Mouse (Mus musculus) bone marrow macrophage, adult 2 months (primary cell): Measurements from ENCODE around the gene Tbl3.

ENCODE experiments used
- CTCF ChIP-seq: IDR thresholded peaks from 2 replicates; pipeline ENCODE4 v1.5.1; 2012; ENCODE audit warnings: low read depth, mild to moderate bottlenecking, low read length, moderate library complexity
- POLR2A ChIP-seq: IDR thresholded peaks from 2 replicates; pipeline ENCODE4 v1.6.1; 2012; ENCODE audit warnings: mild to moderate bottlenecking, low read depth, low read length, borderline replicate concordance

- no peak for TF ChIP-seq CTCF
- peak; percentile 82 for TF ChIP-seq POLR2A
Observed at GRCm38 (mm10) chr17:24719494-24720222, 12.2 kb upstream of the Tbl3 start.
